Mouse (Mus musculus) G1E (cell line): ENCODE data around the gene Zfp146. TPM values are rescaled to one million over a fixed set of nuclear protein-coding genes. Genes with fewer than 3 reads are reported as not detected.
"Not testable (repeated sequence)": the region's sequence is repeated elsewhere in the genome, so short reads cannot be mapped to it uniquely, and the experiment has no call there.

ENCODE experiments used
- ATAC-seq: 2 replicates; pipeline ENCODE4 v1.8.0; 2016; ENCODE audit warnings: mild to moderate bottlenecking; ENCODE audit not compliant: insufficient number of reproducible peaks, poor library complexity, low FRiP score, severe bottlenecking; ENCODE audit errors: extremely low read depth
- DNase-seq: peaks from one replicate; pipeline ENCODE4 v3.0.0; 2012; ENCODE audit warnings: low spot score
- H3K27me3 ChIP-seq: 2 replicates; pipeline ENCODE4 v1.6.1; 2012; ENCODE audit warnings: mild to moderate bottlenecking, low read length, inconsistent platforms; ENCODE audit not compliant: insufficient read depth
- H3K36me3 ChIP-seq: replicated peaks from 2 replicates; pipeline ENCODE3; 2012; ENCODE audit warnings: mild to moderate bottlenecking, inconsistent platforms
- H3K4me1 ChIP-seq: 2 replicates; pipeline ENCODE4 v1.6.1; 2012; ENCODE audit warnings: low read depth, low read length, inconsistent platforms, mixed read lengths; ENCODE audit not compliant: insufficient read depth
- H3K4me3 ChIP-seq: 2 replicates; pipeline ENCODE4 v1.5.1; 2012; ENCODE audit warnings: low read depth, mild to moderate bottlenecking, inconsistent platforms, low read length, moderate library complexity, mixed read lengths
- H3K9me3 ChIP-seq: replicated peaks from 2 replicates; pipeline ENCODE4 v1.6.1; 2012; ENCODE audit warnings: inconsistent platforms
- CTCF ChIP-seq: IDR thresholded peaks from 2 replicates; pipeline ENCODE4 v1.5.1; 2012; ENCODE audit warnings: low read depth, low read length, inconsistent platforms, mixed read lengths
- GATA1 ChIP-seq: IDR thresholded peaks from 2 replicates; pipeline ENCODE4 v1.6.1; 2012; ENCODE audit warnings: borderline replicate concordance, low read length, inconsistent platforms, mixed read lengths
- GATA2 ChIP-seq: IDR thresholded peaks from 2 replicates; pipeline ENCODE4 v1.6.1; 2012; ENCODE audit warnings: low read depth, low read length, inconsistent platforms, borderline replicate concordance
- POLR2AphosphoS5 ChIP-seq: IDR thresholded peaks from 2 replicates; pipeline ENCODE4 v1.6.1; 2012; ENCODE audit warnings: low read depth, low read length, inconsistent platforms; ENCODE audit not compliant: insufficient replicate concordance
- TAL1 ChIP-seq: conservative IDR thresholded peaks from 2 replicates; pipeline ENCODE4 v1.6.1; 2012; ENCODE audit warnings: low read depth, low read length, inconsistent platforms, mixed read lengths
- polyA plus RNA-seq: library from polyadenylated mRNA; stranded (reverse); fragments of >175 nt; gene quantifications from 2 replicates; pipeline ENCODE4 v1.2.3, GENCODE M21; 2012
- total RNA-seq, 2 experiments: library from RNA; stranded (forward) in 1 of 2; stranded (reverse) in 1 of 2; fragments of 200-1000 nt in 1 of 2; fragments of >200 nt in 1 of 2; fragmentation: Nextera tagmentation in 1 of 2; gene quantifications; 2 replicates each; pipeline ENCODE4 v1.2.3; 2014 to 2017

Gene Zfp146
- total and polyA plus RNA-seq, 3 experiments: 12.7 to 124 (median 77.9) TPM

DNA sequence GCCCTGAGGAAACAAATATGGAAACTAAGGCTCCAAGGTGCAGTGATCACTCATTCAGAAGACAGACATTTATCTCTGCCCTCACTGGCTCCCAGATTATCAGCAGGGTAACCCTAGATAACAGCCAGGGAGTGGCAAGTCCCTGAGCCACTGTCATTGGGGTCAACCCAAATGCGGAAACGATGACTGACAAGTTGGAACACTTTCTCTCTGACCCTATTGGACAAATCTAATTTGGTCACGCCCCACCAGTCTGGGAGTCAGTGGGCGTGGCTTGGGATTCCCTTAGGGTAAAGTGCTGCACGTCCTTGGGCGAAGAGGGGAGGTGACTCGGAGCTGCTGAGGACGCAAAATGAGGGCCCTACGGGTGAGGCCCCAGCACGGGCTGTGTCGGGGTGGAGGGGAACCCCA is 14.3 kb upstream of the Zfp146 start, which contains the start of gene Cox7a1:
Gene Cox7a1, plus strand, starts transcription at position 266 of the 411 bp plus-strand sequence.
- Histone ChIP-seq H3K4me3 (peak within 1 kb of the TSS; percentile 72), H3K36me3 (peaks cover 45% of the 10 kb centered on the region), H3K4me1 (peaks cover 42% of the 10 kb centered on the region), H3K9me3 (no peaks in the 10 kb centered on the region), H3K27me3 (no peaks in the 10 kb centered on the region)
- peak; percentile 97 for ATAC-seq
- DNase-seq: peak; percentile 97
- no peak for TF ChIP-seq GATA2
- 0 out of 2 replicates have a peak, but pooled peaks have one; percentile 44 for TF ChIP-seq POLR2AphosphoS5
- TF ChIP-seq TAL1: peak; percentile 60

GRCm38 (mm10) chr7:30183189-30183588 is 13.6 kb upstream of the Zfp146 start:
- H3K27me3 ChIP-seq, DNase-seq, H3K4me3 ChIP-seq, ATAC-seq, H3K9me3 ChIP-seq: not testable (repeated sequence)
- Histone ChIP-seq H3K36me3 (peaks cover 45% of the 10 kb centered on the region), H3K4me1 (peaks cover 39% of the 10 kb centered on the region)

GRCm38 (mm10) chr7:30181929-30182328 is 12.4 kb upstream of the Zfp146 start:
- H3K9me3 ChIP-seq, DNase-seq, ATAC-seq, H3K27me3 ChIP-seq, H3K4me3 ChIP-seq: not testable (repeated sequence)
- H3K4me1 ChIP-seq: peaks cover 35% of the 10 kb centered on the region
- H3K36me3 ChIP-seq: peaks cover 41% of the 10 kb centered on the region

GRCm38 (mm10) chr7:30181308-30181707 is 11.8 kb upstream of the Zfp146 start:
- TF ChIP-seq GATA1 (no peak), CTCF (peak; percentile 84), GATA2 (no peak), TAL1 (no peak)
- peaks cover 34% of the 10 kb centered on the region for H3K4me1 ChIP-seq
- DNase-seq (peak; percentile 37), ATAC-seq (no peak)
- no peaks in the 10 kb centered on the region for H3K9me3 ChIP-seq
- H3K36me3 ChIP-seq: peaks cover 41% of the 10 kb centered on the region
- no peaks in the 10 kb centered on the region for H3K27me3 ChIP-seq
- H3K4me3 ChIP-seq: no peak overlapping the region

- Histone ChIP-seq H3K36me3 (peaks cover 41% of the 10 kb centered on the region), H3K4me3 (no peak overlapping the region), H3K27me3 (no peaks in the 10 kb centered on the region), H3K4me1 (peaks cover 8% of the 10 kb centered on the region; the same call in 1 of the 2 replicates), H3K9me3 (no peaks in the 10 kb centered on the region)
- DNase-seq: no peak
- ATAC-seq: no peak
- TF ChIP-seq GATA1: no peak
- TF ChIP-seq GATA2: no peak
- TF ChIP-seq TAL1: no peak
- TF ChIP-seq CTCF: no peak
- no peak for TF ChIP-seq POLR2AphosphoS5
Observed at GRCm38 (mm10) chr7:30178256-30178655, 8.7 kb upstream of the Zfp146 start.

GRCm38 (mm10) chr7:30176474-30176873 is 6.9 kb upstream of the Zfp146 start:
- H3K4me3 ChIP-seq: no peak overlapping the region
- ATAC-seq (no peak), DNase-seq (no peak)
- peaks cover 45% of the 10 kb centered on the region for H3K36me3 ChIP-seq
- H3K4me1 ChIP-seq: peaks cover 7% of the 10 kb centered on the region; the same call in 1 of the 2 replicates
- H3K27me3 ChIP-seq: no peaks in the 10 kb centered on the region
- TF ChIP-seq GATA2 (no peak), CTCF (no peak), GATA1 (no peak), POLR2AphosphoS5 (no peak), TAL1 (no peak)
- no peaks in the 10 kb centered on the region for H3K9me3 ChIP-seq

- peaks cover 21% of the 10 kb centered on the region for H3K9me3 ChIP-seq
- ATAC-seq: no peak
- peak overlapping the region; percentile 80 for H3K4me3 ChIP-seq
- H3K36me3 ChIP-seq: peaks cover 38% of the 10 kb centered on the region
- TF ChIP-seq CTCF (no peak), GATA2 (no peak), POLR2AphosphoS5 (no peak)
- H3K27me3 ChIP-seq: no peaks in the 10 kb centered on the region
- DNase-seq: no peak
- H3K4me1 ChIP-seq: peaks cover 25% of the 10 kb centered on the region
Observed at GRCm38 (mm10) chr7:30170283-30170951, 867 bp upstream of the Zfp146 start.
